Comparison of ENCODE assay signal across 11 mouse cellular contexts in the genomic region with DNA sequence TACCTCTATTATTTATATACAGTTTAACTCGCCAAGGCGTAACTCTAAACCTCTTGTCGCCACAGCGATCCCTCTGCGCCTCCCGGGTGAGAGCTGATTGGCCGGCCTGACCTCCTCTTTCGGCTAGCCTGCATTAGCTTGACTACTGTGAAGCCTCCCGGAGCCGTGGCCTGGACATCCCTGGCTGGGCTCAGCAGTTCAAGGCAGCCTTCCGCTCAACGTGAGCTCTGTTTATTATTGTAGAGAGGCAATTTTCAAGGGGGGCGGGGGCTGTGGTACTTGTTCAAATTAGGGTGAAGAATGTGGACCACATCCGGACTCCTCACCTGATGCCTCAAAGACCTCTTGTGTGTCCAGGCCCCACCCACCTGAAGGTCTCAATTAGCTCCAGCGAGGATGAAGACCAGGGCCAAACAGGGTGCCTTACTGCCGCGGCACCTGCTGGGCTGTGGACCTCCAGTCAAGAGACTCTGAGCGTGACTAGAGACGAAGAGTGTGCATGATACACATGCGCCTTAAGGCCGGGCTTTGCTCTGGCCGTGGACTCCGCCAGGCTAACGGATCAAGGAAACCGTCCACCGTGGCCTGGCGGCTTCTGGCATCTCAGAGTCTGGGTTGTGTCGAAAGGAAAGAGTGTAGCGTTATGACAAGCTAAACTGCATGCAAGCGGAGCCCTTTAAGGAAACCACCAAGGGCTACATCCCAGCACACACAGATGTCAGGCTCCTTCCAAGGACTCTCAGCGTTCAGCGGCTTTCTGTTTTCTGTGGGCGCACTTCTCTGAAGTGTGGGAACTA.
A peak's percentile ranks its signal among the peaks of the same experiment; 100 is the strongest.
DNase-seq lines count a peak whose midpoint lies in the region; ATAC-seq and TF ChIP-seq lines count a peak whose summit lies in the region.
"Had no signal": no experiment of that assay in that cellular context is flagged by ENCODE, and none has a peak within 500 bp of the region (broad histone marks: within the 10 kb centered on the region; RNA-seq: fewer than 3 reads in every experiment).

No protein-coding gene starts in this region.

- H3K27ac ChIP-seq in heart, embryonic 13.5 days (replicated peaks): no peak overlapping the region
- H3K27ac ChIP-seq in limb, embryonic 10.5 days: peak overlapping the region; percentile 21; the same call in 1 of the 2 replicates

- WGBS in heart, embryonic 13.5 days: 35% methylated on average over 33 of the region's 33 CpGs
- WGBS in limb, embryonic 10.5 days: 38% methylated on average over 33 of the region's 33 CpGs

- no peak for TF ChIP-seq CTCF in E14TG2a.4 (conservative IDR thresholded peaks at IDR 0.05; ENCODE audit: low read length)

- no peaks in the 10 kb centered on the region for H3K36me3 ChIP-seq in heart, embryonic 13.5 days
- no peaks in the 10 kb centered on the region for H3K36me3 ChIP-seq in E14TG2a.4 (ENCODE audit: insufficient read depth, low read length)
- H3K36me3 ChIP-seq in limb, embryonic 10.5 days: no peaks in the 10 kb centered on the region

- no peak for ATAC-seq in heart, embryonic 13.5 days (ENCODE audit: extremely low read depth, insufficient number of reproducible peaks, low FRiP score, low TSS enrichment)
- ATAC-seq in inflammation-experienced regulatory T-cells, adult 6 months: no peak

- peak overlapping the region; percentile 0; the same call in 1 of the 2 replicates for H3K4me3 ChIP-seq in heart, embryonic 13.5 days
- peak overlapping the region; percentile 62 for H3K4me3 ChIP-seq in E14TG2a.4 (replicated peaks; ENCODE audit: low read length)
- 0 out of 2 replicates have a peak overlapping the region, but pooled peaks have one; percentile 9 for H3K4me3 ChIP-seq in limb, embryonic 10.5 days

- peaks cover 5% of the 10 kb centered on the region; the same call in 1 of the 2 replicates for H3K9me3 ChIP-seq in heart, embryonic 13.5 days
- peaks cover 4% of the 10 kb centered on the region; the same call in 1 of the 2 replicates for H3K9me3 ChIP-seq in E14TG2a.4 (ENCODE audit: low read length)
- H3K9me3 ChIP-seq in limb, embryonic 10.5 days (replicated peaks): no peaks in the 10 kb centered on the region

- H3K27me3 ChIP-seq in heart, embryonic 13.5 days (replicated peaks): peaks cover 21% of the 10 kb centered on the region
- peaks cover 43% of the 10 kb centered on the region for H3K27me3 ChIP-seq in E14TG2a.4 (ENCODE audit: insufficient read depth, low read length)
- H3K27me3 ChIP-seq in limb, embryonic 10.5 days (ENCODE audit: low read depth, poor library complexity, severe bottlenecking): peaks cover 64% of the 10 kb centered on the region

- DNase-seq in heart, postnatal 4 days: no peak
- DNase-seq in embryo, embryonic 11.5 days (ENCODE audit: low read depth, low spot score): peak; percentile 45
- peak; percentile 69 for DNase-seq in limb, embryonic 10.5 days (ENCODE audit: low spot score)
- DNase-seq in frontal cortex, postnatal 36 days (ENCODE audit: low spot score in 2 of 2): no peak
- no peak for DNase-seq in thymus, postnatal 14 days
- DNase-seq: adrenal gland, postnatal 10 days; cerebellum, postnatal 14 days; heart, adult 11 months had no signal

- H3K9ac ChIP-seq in heart, embryonic 13.5 days: no peak overlapping the region

- peaks cover 16% of the 10 kb centered on the region for H3K4me1 ChIP-seq in heart, embryonic 13.5 days
- peaks cover 29% of the 10 kb centered on the region for H3K4me1 ChIP-seq in E14TG2a.4 (replicated peaks; ENCODE audit: low read depth, low read length)
- H3K4me1 ChIP-seq in limb, embryonic 10.5 days: peaks cover 54% of the 10 kb centered on the region

- peak overlapping the region; percentile 29 for H3K4me2 ChIP-seq in heart, embryonic 13.5 days

Comparison
In these comparisons a context has a peak if more than half of its experiments do, and no peak if none do; other contexts are left out.
1. H3K4me3 ChIP-seq: peak in every context shown above with its lines; median percentile 62 in E14TG2a.4; 9 in limb, embryonic 10.5 days; 0 in heart, embryonic 13.5 days.
2. DNase-seq: peak in embryo, embryonic 11.5 days (single experiment) and limb, embryonic 10.5 days (single experiment); none in heart, postnatal 4 days (single experiment), frontal cortex, postnatal 36 days (0 of 2) and thymus, postnatal 14 days (single experiment).